Mouse (Mus musculus): Measurements from ENCODE around the gene Tescl. TPM values are rescaled to one million over a fixed set of nuclear protein-coding genes. Genes with fewer than 3 reads are reported as not detected.

The Tescl gene
- polyA plus RNA-seq (2012; rRNA removed) (0.13 and 0.38 TPM in 2 replicates), polyA plus RNA-seq (2014; fragmentation: Nextera tagmentation; extraction: Ambion mirVana) (not detected in 2 replicates)

DNA sequence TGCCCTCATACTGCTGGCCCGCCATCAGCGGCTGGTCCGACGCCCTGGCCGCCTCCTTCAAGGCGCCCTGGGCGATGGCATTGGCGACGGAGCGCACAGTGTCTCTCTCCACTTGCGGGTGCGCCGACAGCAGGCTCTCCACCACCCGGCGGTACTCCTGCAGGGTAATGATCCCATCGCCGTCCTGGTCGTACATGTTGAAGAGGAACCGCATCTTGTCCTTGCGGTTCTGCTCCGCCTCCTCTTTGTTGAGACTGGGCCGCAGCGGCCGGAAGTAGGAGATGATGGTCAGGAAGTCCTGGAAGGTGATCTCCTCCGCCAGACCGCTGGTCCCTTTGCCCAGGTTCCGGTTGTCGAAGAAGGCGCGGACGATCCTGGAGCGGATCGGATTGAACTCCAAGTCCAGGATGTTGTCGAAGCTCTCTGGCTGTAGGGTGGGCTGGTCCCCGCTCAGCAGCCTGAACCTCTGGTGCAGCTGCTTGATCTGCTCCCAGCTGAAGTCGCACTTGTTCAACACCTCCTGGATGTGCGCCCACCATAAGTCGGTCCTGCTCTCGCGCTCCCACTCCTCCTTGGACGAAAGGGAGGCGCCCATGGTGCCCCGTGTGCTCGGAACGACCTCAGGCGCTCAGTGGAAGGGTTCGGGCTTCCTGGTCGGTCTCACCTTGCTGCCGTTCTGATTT is at the start of gene Tescl:
Gene Tescl, minus strand, starts transcription at position 633 of the 683 bp plus-strand sequence.
- no peaks in the 10 kb centered on the region; the same call in 1 of the 2 replicates for H3K27me3 ChIP-seq (ENCODE audit: control insufficient read depth, insufficient read depth, low read length)
- WGBS, result 38% methylated on average over 48 of the region's 49 CpGs
- no peak within 1 kb of the TSS for H3K9ac ChIP-seq (ENCODE audit: low read depth, low read length, severe bottlenecking)
- TF ChIP-seq POLR2A (IDR thresholded peaks at IDR 0.05; ENCODE audit: borderline replicate concordance, extremely low read depth, insufficient read depth, insufficient read length), result no peak
- H3K9me3 ChIP-seq (ENCODE audit: control insufficient read depth, low read length), result no peaks in the 10 kb centered on the region
- DNase-seq (ENCODE audit: low spot score) (no peak), ATAC-seq (ENCODE audit: low FRiP score, low read depth) (no peak)
- H3K27ac ChIP-seq (replicated peaks; ENCODE audit: low read depth, low read length), result no peak within 1 kb of the TSS
- H3K4me1 ChIP-seq (ENCODE audit: control insufficient read depth, insufficient read depth, low read length), result no peaks in the 10 kb centered on the region
- H3K4me2 ChIP-seq (replicated peaks; ENCODE audit: low read depth, low read length, severe bottlenecking), result peak within 1 kb of the TSS; percentile 23; the same call in 1 of the 2 replicates
- no peaks in the 10 kb centered on the region for H3K36me3 ChIP-seq (ENCODE audit: control insufficient read depth, insufficient read depth, low read length)
- peak within 1 kb of the TSS; percentile 20 for H3K4me3 ChIP-seq (replicated peaks; ENCODE audit: low read length)

DNA sequence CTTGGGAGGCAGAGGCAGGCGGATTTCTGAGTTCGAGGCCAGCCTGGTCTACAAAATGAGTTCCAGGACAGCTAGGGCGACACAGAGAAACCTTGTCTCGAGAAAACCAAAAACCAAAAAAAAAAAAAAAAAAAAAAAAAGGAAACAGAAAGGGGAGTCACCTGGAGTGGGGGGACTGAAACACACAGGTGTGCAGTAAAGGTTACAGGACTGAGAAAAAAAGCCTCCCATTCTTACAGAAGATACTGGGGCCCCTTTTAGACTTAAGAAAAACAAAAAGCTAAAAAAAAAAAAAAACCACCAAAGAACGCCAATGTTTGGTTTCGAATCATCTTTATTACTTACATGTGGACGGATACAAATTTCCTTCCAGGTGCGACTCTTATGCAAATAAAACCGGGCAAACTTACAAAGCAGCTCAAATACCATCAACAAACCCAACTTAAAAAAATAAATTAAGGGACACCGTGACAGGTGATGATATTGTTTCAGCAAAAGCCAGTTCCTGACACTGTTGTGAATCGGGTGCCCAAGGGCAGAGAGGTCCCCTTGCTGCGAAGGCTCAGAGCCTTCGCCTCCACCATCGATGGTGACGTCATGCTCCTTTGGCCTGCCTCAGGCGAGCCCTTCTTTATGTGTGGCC is 49.1 kb upstream of the Tescl start:
- Histone ChIP-seq H3K27ac (replicated peaks; ENCODE audit: low read depth, low read length) (no peak overlapping the region), H3K9ac (ENCODE audit: low read depth, low read length, severe bottlenecking) (no peak overlapping the region), H3K4me2 (replicated peaks; ENCODE audit: low read depth, low read length, severe bottlenecking) (no peak overlapping the region), H3K9me3 (ENCODE audit: control insufficient read depth, low read length) (no peaks in the 10 kb centered on the region), H3K36me3 (ENCODE audit: control insufficient read depth, insufficient read depth, low read length) (no peaks in the 10 kb centered on the region), H3K4me3 (replicated peaks; ENCODE audit: low read length) (no peak overlapping the region), H3K27me3 (ENCODE audit: control insufficient read depth, insufficient read depth, low read length) (no peaks in the 10 kb centered on the region), H3K4me1 (ENCODE audit: control insufficient read depth, insufficient read depth, low read length) (peaks cover 15% of the 10 kb centered on the region)
- ATAC-seq (ENCODE audit: low FRiP score, low read depth), result no peak
- no peak for TF ChIP-seq POLR2A (IDR thresholded peaks at IDR 0.05; ENCODE audit: borderline replicate concordance, extremely low read depth, insufficient read depth, insufficient read length)
- WGBS, result 71% methylated on average over 16 of the region's 16 CpGs
- DNase-seq (ENCODE audit: low spot score), result no peak

- H3K9ac ChIP-seq (ENCODE audit: low read depth, low read length, severe bottlenecking), result no peak overlapping the region
- no peak overlapping the region for H3K4me3 ChIP-seq (replicated peaks; ENCODE audit: low read length)
- no peak for DNase-seq (ENCODE audit: low spot score)
- H3K36me3 ChIP-seq (ENCODE audit: control insufficient read depth, insufficient read depth, low read length), result no peaks in the 10 kb centered on the region
- no peak overlapping the region for H3K4me2 ChIP-seq (replicated peaks; ENCODE audit: low read depth, low read length, severe bottlenecking)
- peaks cover 23% of the 10 kb centered on the region for H3K4me1 ChIP-seq (ENCODE audit: control insufficient read depth, insufficient read depth, low read length)
- H3K27ac ChIP-seq (replicated peaks; ENCODE audit: low read depth, low read length), result 0 out of 2 replicates have a peak overlapping the region, but pooled peaks have one; percentile 28
- TF ChIP-seq POLR2A (IDR thresholded peaks at IDR 0.05; ENCODE audit: borderline replicate concordance, extremely low read depth, insufficient read depth, insufficient read length), result no peak
- H3K27me3 ChIP-seq (ENCODE audit: control insufficient read depth, insufficient read depth, low read length), result no peaks in the 10 kb centered on the region
- ATAC-seq (ENCODE audit: low FRiP score, low read depth), result no peak
- WGBS, result 36% methylated on average over 2 of the region's 2 CpGs
- H3K9me3 ChIP-seq (ENCODE audit: control insufficient read depth, low read length), result no peaks in the 10 kb centered on the region
These were observed 46.6 kb upstream of the Tescl start for GRCm38 (mm10) chr7:24380370-24380769.

DNA sequence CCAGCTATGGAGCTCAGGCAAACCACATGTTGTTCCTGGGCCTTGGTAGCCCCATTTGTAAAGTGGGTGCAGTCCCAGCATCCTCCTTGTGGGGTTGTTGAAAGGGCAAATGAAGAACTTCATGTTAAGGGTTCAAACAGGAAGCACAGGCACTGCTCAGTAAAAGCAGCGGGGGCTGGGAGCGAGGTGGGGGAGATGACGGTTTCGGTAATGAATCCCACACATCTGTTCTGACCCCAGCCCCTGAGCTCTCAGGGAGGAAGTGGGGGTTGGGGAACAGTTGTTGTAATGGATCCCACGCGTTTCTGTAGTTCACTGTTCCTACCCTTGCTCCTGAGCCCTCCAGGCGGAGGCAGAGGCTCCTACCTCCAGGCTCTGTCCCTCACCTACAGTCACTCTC is 46.2 kb upstream of the Tescl start:
- H3K4me1 ChIP-seq (ENCODE audit: control insufficient read depth, insufficient read depth, low read length), result peaks cover 23% of the 10 kb centered on the region
- H3K4me3 ChIP-seq (replicated peaks; ENCODE audit: low read length), result no peak overlapping the region
- H3K9ac ChIP-seq (ENCODE audit: low read depth, low read length, severe bottlenecking), result no peak overlapping the region
- no peaks in the 10 kb centered on the region for H3K9me3 ChIP-seq (ENCODE audit: control insufficient read depth, low read length)
- no peak overlapping the region for H3K4me2 ChIP-seq (replicated peaks; ENCODE audit: low read depth, low read length, severe bottlenecking)
- DNase-seq (ENCODE audit: low spot score), result peak; percentile 47
- WGBS, result 6% methylated on average over 6 of the region's 7 CpGs
- ATAC-seq (ENCODE audit: low FRiP score, low read depth), result peak; percentile 58; the same call in 1 of the 2 replicates
- no peaks in the 10 kb centered on the region for H3K27me3 ChIP-seq (ENCODE audit: control insufficient read depth, insufficient read depth, low read length)
- H3K27ac ChIP-seq (replicated peaks; ENCODE audit: low read depth, low read length), result no peak overlapping the region
- no peak for TF ChIP-seq POLR2A (IDR thresholded peaks at IDR 0.05; ENCODE audit: borderline replicate concordance, extremely low read depth, insufficient read depth, insufficient read length)
- no peaks in the 10 kb centered on the region for H3K36me3 ChIP-seq (ENCODE audit: control insufficient read depth, insufficient read depth, low read length)

GRCm38 (mm10) chr7:24378049-24378701 is 44.4 kb upstream of the Tescl start:
- no peak overlapping the region for H3K27ac ChIP-seq (replicated peaks; ENCODE audit: low read depth, low read length)
- H3K27me3 ChIP-seq (ENCODE audit: control insufficient read depth, insufficient read depth, low read length), result no peaks in the 10 kb centered on the region
- H3K4me2 ChIP-seq (replicated peaks; ENCODE audit: low read depth, low read length, severe bottlenecking), result peak overlapping the region; percentile 51; the same call in 1 of the 2 replicates

More at GRCm38 (mm10) chr7:24378049-24378701, 44.4 kb upstream of the Tescl start:
- DNase-seq (ENCODE audit: low spot score) (peak; percentile 71), ATAC-seq (ENCODE audit: low FRiP score, low read depth) (no peak)
- H3K4me1 ChIP-seq (ENCODE audit: control insufficient read depth, insufficient read depth, low read length), result peaks cover 32% of the 10 kb centered on the region
- no peaks in the 10 kb centered on the region for H3K36me3 ChIP-seq (ENCODE audit: control insufficient read depth, insufficient read depth, low read length)
- no peaks in the 10 kb centered on the region for H3K9me3 ChIP-seq (ENCODE audit: control insufficient read depth, low read length)
- no peak overlapping the region for H3K4me3 ChIP-seq (replicated peaks; ENCODE audit: low read length)
- no peak for TF ChIP-seq POLR2A (IDR thresholded peaks at IDR 0.05; ENCODE audit: borderline replicate concordance, extremely low read depth, insufficient read depth, insufficient read length)
- H3K9ac ChIP-seq (ENCODE audit: low read depth, low read length, severe bottlenecking), result no peak overlapping the region
- 38% methylated on average over 10 of the region's 10 CpGs for WGBS

All from limb, embryonic 14.5 days (tissue).